Mouse (Mus musculus) gastrocnemius, adult 18-20 months (tissue): ENCODE data around the gene Gipc3. TPM values are rescaled to one million over a fixed set of nuclear protein-coding genes. Genes with fewer than 3 reads are reported as not detected.

ENCODE experiments used
- DNase-seq: peaks from one replicate; pipeline ENCODE4 v3.0.0; 2021; ENCODE audit warnings: low spot score
- total RNA-seq, 2 experiments: library from RNA; stranded (reverse); gene quantifications; 2 replicates each; pipeline ENCODE4 v1.2.3; 2021

Gipc3 gene
- total RNA-seq, 2 experiments from 2014 or later = 0.39 to 1.4 TPM

- no peak for DNase-seq
Measured at GRCm38 (mm10) chr10:81301321-81301720, 41.7 kb downstream of the Gipc3 start.

- DNase-seq = no peak
Measured at GRCm38 (mm10) chr10:81300352-81300907, 42.6 kb downstream of the Gipc3 start.

GRCm38 (mm10) chr10:81299585-81300351 lies 43.3 kb downstream of the Gipc3 start:
- no peak for DNase-seq

- no peak for DNase-seq
Measured at GRCm38 (mm10) chr10:81298369-81299100, 44.5 kb downstream of the Gipc3 start.

GRCm38 (mm10) chr10:81297845-81298244 lies 45.2 kb downstream of the Gipc3 start:
- DNase-seq = peak; percentile 51

GRCm38 (mm10) chr10:81297246-81297645 lies 45.8 kb downstream of the Gipc3 start:
- DNase-seq = no peak

GRCm38 (mm10) chr10:81295185-81295584 lies 47.9 kb downstream of the Gipc3 start:
- no peak for DNase-seq

- DNase-seq = no peak
Measured at GRCm38 (mm10) chr10:81294442-81294841, 48.6 kb downstream of the Gipc3 start.

- no peak for DNase-seq
Measured at GRCm38 (mm10) chr10:81293334-81294030, 49.6 kb downstream of the Gipc3 start.

- peak; percentile 99 for DNase-seq
Measured at GRCm38 (mm10) chr10:81292554-81293333, 50.3 kb downstream of the Gipc3 start, which contains the start of gene Pip5k1c. TSS of gene Pip5k1c (plus strand) at chr10:81292963.

- DNase-seq = no peak
Measured at GRCm38 (mm10) chr10:81291511-81292104, 51.5 kb downstream of the Gipc3 start, which contains the start of gene Tjp3. TSS of gene Tjp3 (minus strand) at chr10:81291581.

- no peak for DNase-seq
Measured at GRCm38 (mm10) chr10:81290698-81291460, 52.2 kb downstream of the Gipc3 start.

GRCm38 (mm10) chr10:81289811-81290210 lies 53.3 kb downstream of the Gipc3 start:
- no peak for DNase-seq

- peak; percentile 69 for DNase-seq
Measured at GRCm38 (mm10) chr10:81289278-81289677, 53.8 kb downstream of the Gipc3 start.

GRCm38 (mm10) chr10:81288601-81289000 lies 54.5 kb downstream of the Gipc3 start:
- no peak for DNase-seq

- DNase-seq = peak; percentile 41
Measured at GRCm38 (mm10) chr10:81287513-81288157, 55.4 kb downstream of the Gipc3 start.

GRCm38 (mm10) chr10:81286586-81286985 lies 56.5 kb downstream of the Gipc3 start:
- DNase-seq = no peak

- peak; percentile 87 for DNase-seq
Measured at GRCm38 (mm10) chr10:81285694-81286450, 57.2 kb downstream of the Gipc3 start.
